Mouse (Mus musculus) MEL (cell line): ENCODE results near the gene Oat. TPM values are rescaled to one million over a fixed set of nuclear protein-coding genes. Genes with fewer than 3 reads are reported as not detected.

Experiments
- DNase-seq: peaks from one replicate; pipeline ENCODE4 v3.0.0; 2011; ENCODE audit warnings: low read depth, low spot score
- H3K27ac ChIP-seq: 2 replicates; pipeline ENCODE4 v1.5.1; 2012; ENCODE audit warnings: low read depth, mild to moderate bottlenecking, control low read depth, low read length, moderate library complexity; ENCODE audit not compliant: control insufficient read depth
- H3K27me3 ChIP-seq, 2 experiments: fragments of 150-350 bp in 1 of 2; sonication (generic) in 1 of 2; 2 replicates each; pipeline ENCODE4 v1.6.1; 2012; ENCODE audit warnings: low read length in 2 of 2, mild to moderate bottlenecking in 2 of 2, improper control_type of control experiment in 1 of 2, moderate library complexity in 1 of 2; ENCODE audit not compliant: insufficient read depth in 2 of 2, control insufficient read depth in 1 of 2
- H3K36me3 ChIP-seq, 2 experiments: 2 replicates each; pipeline ENCODE4 v1.6.1; 2012 to 2014; ENCODE audit warnings: low read length in 2 of 2, improper control_type of control experiment in 1 of 2, inconsistent platforms in 1 of 2, mild to moderate bottlenecking in 1 of 2; ENCODE audit not compliant: insufficient read depth in 2 of 2, control insufficient read depth in 1 of 2
- H3K4me1 ChIP-seq, 2 experiments: fragments of 150-350 bp in 1 of 2; sonication (generic) in 1 of 2; 2 replicates each; pipeline ENCODE4 v1.6.1; 2012; ENCODE audit warnings: low read length in 2 of 2, improper control_type of control experiment in 1 of 2, mild to moderate bottlenecking in 1 of 2; ENCODE audit not compliant: insufficient read depth in 2 of 2, control insufficient read depth in 1 of 2
- H3K4me3 ChIP-seq, 2 experiments: fragments of 150-350 bp in 1 of 2; sonication (generic) in 1 of 2; 2 replicates each; pipeline ENCODE4 v1.5.1; 2012; ENCODE audit warnings: low read depth in 2 of 2, low read length in 2 of 2, mild to moderate bottlenecking in 2 of 2, moderate library complexity in 2 of 2, control low read depth in 1 of 2, improper control_type of control experiment in 1 of 2; ENCODE audit not compliant: control insufficient read depth in 1 of 2, insufficient read depth in 1 of 2
- H3K79me2 ChIP-seq: 2 replicates; pipeline ENCODE4 v1.6.1; 2012; ENCODE audit warnings: mild to moderate bottlenecking, low read length, moderate library complexity; ENCODE audit not compliant: control insufficient read depth, poor library complexity, insufficient read depth
- H3K9ac ChIP-seq: 2 replicates; pipeline ENCODE4 v1.6.1; 2012; ENCODE audit warnings: low read depth, mild to moderate bottlenecking, control low read depth, low read length, moderate library complexity; ENCODE audit not compliant: control insufficient read depth, poor library complexity, severe bottlenecking
- H3K9me3 ChIP-seq: fragments of 150-350 bp; sonication (generic); replicated peaks from 2 replicates; pipeline ENCODE4 v1.6.1; 2012; ENCODE audit warnings: mild to moderate bottlenecking, low read length, improper control_type of control experiment, moderate library complexity; ENCODE audit not compliant: insufficient read depth
- BHLHE40 ChIP-seq: IDR thresholded peaks from 2 replicates; pipeline ENCODE4 v1.6.1; 2012; ENCODE audit warnings: low read depth, mild to moderate bottlenecking, inconsistent platforms, low read length, improper control_type of control experiment, borderline replicate concordance
- CHD1 ChIP-seq: IDR thresholded peaks from 2 replicates; pipeline ENCODE4 v1.6.1; 2012; ENCODE audit warnings: low read depth, mild to moderate bottlenecking, inconsistent platforms, low read length, improper control_type of control experiment
- CHD2 ChIP-seq: IDR thresholded peaks from 2 replicates; pipeline ENCODE4 v1.6.1; 2011; ENCODE audit warnings: low read length, improper control_type of control experiment
- EP300 ChIP-seq, 2 experiments: IDR thresholded peaks; 2 replicates each; pipeline ENCODE4 v1.6.1; 2011; ENCODE audit warnings: improper control_type of control experiment in 2 of 2, low read length in 2 of 2, low read depth in 1 of 2, mild to moderate bottlenecking in 1 of 2
- GATA1 ChIP-seq: IDR thresholded peaks from 2 replicates; pipeline ENCODE4 v1.6.1; 2011; ENCODE audit warnings: low read depth, low read length, improper control_type of control experiment
- MAFK ChIP-seq: IDR thresholded peaks from 2 replicates; pipeline ENCODE4 v1.6.1; 2011; ENCODE audit warnings: low read depth, mild to moderate bottlenecking, low read length, improper control_type of control experiment, borderline replicate concordance
- MEF2A ChIP-seq: IDR thresholded peaks from 2 replicates; pipeline ENCODE4 v1.6.1; 2014; ENCODE audit warnings: low read depth, mild to moderate bottlenecking, inconsistent platforms, low read length, improper control_type of control experiment; ENCODE audit not compliant: poor library complexity, insufficient replicate concordance, severe bottlenecking; ENCODE audit errors: extremely low read depth
- MXI1 ChIP-seq: IDR thresholded peaks from 2 replicates; pipeline ENCODE4 v1.6.1; 2011; ENCODE audit warnings: mild to moderate bottlenecking, low read depth, low read length, improper control_type of control experiment
- MYC ChIP-seq: IDR thresholded peaks from 2 replicates; pipeline ENCODE4 v1.6.1; 2011; ENCODE audit warnings: low read depth, mild to moderate bottlenecking, low read length, improper control_type of control experiment, moderate library complexity
- NELFE ChIP-seq: IDR thresholded peaks from 2 replicates; pipeline ENCODE4 v1.6.1; 2011; ENCODE audit warnings: low read depth, low read length, improper control_type of control experiment
- POLR2A ChIP-seq, 2 experiments: IDR thresholded peaks; 2 replicates each; pipeline ENCODE4 v1.6.1; 2011 to 2012; ENCODE audit warnings: low read length in 2 of 2, mild to moderate bottlenecking in 2 of 2, control low read depth in 1 of 2, improper control_type of control experiment in 1 of 2, low read depth in 1 of 2, moderate library complexity in 1 of 2; ENCODE audit not compliant: control insufficient read depth in 1 of 2, insufficient read depth in 1 of 2, poor library complexity in 1 of 2
- POLR2AphosphoS2 ChIP-seq: IDR thresholded peaks from 2 replicates; pipeline ENCODE4 v1.6.1; 2011; ENCODE audit warnings: low read length, improper control_type of control experiment
- RCOR1 ChIP-seq: IDR thresholded peaks from 2 replicates; pipeline ENCODE4 v1.6.1; 2012; ENCODE audit warnings: low read depth, mild to moderate bottlenecking, inconsistent platforms, low read length, improper control_type of control experiment
- SIN3A ChIP-seq: IDR thresholded peaks from 2 replicates; pipeline ENCODE4 v1.6.1; 2012; ENCODE audit warnings: low read length, improper control_type of control experiment, inconsistent platforms
- SMC3 ChIP-seq: IDR thresholded peaks from 2 replicates; pipeline ENCODE4 v1.6.1; 2011; ENCODE audit warnings: low read depth, low read length, improper control_type of control experiment
- TAL1 ChIP-seq: IDR thresholded peaks from 2 replicates; pipeline ENCODE4 v1.6.1; 2012; ENCODE audit warnings: mild to moderate bottlenecking, inconsistent platforms, low read length, moderate library complexity, mixed read lengths
- TBP ChIP-seq: IDR thresholded peaks from 2 replicates; pipeline ENCODE4 v1.8.0; 2011; ENCODE audit warnings: low read depth, low read length, improper control_type of control experiment
- UBTF ChIP-seq: IDR thresholded peaks from 2 replicates; pipeline ENCODE4 v1.6.1; 2012; ENCODE audit warnings: low read depth, mild to moderate bottlenecking, inconsistent platforms, low read length, improper control_type of control experiment, moderate library complexity, borderline replicate concordance; ENCODE audit not compliant: insufficient read depth
- ZC3H11A ChIP-seq: IDR thresholded peaks from 2 replicates; pipeline ENCODE4 v1.6.1; 2012; ENCODE audit warnings: low read depth, mild to moderate bottlenecking, inconsistent platforms, low read length, improper control_type of control experiment
- polyA plus RNA-seq, 2 experiments: library from polyadenylated mRNA; stranded (reverse) in 1 of 2; unstranded in 1 of 2; fragments of >175 nt in 1 of 2; fragments of >200 nt in 1 of 2; gene quantifications; 2 replicates each; pipeline versions ENCODE4 v1.2.1 to v1.2.4; 2012; ENCODE audit warnings: low replicate concordance in 2 of 2, low read depth in 1 of 2; ENCODE audit not compliant: insufficient read length in 2 of 2, insufficient read depth in 1 of 2, missing spikeins in 1 of 2
- total RNA-seq: library from RNA; depleted of rRNA; stranded (reverse); fragments of 300-350 nt; gene quantifications from 2 replicates; pipeline ENCODE4 v1.2.3, GENCODE M21; 2012

Oat gene
- total and polyA plus RNA-seq, 3 experiments: 190 to 226 (median 209) TPM

- DNase-seq: no peak
- no peak overlapping the region for H3K9ac ChIP-seq
- H3K36me3 ChIP-seq: peaks cover 0 to 36% of the 10 kb centered on the region in 2 experiments; a peak in 2 of 4 replicates
- TF ChIP-seq RCOR1: peak; percentile 70
- TF ChIP-seq ZC3H11A: no peak
- TF ChIP-seq SIN3A: 0 out of 2 replicates have a peak, but pooled peaks have one; percentile 33
- peak in 1 of 2 experiments; percentile 57; a peak in 1 of 4 replicates for TF ChIP-seq EP300 (IDR thresholded peaks at IDR 0.05; ENCODE audit: low read depth in 1 of 2, low read length in 2 of 2)
- TF ChIP-seq GATA1: 0 out of 2 replicates have a peak, but pooled peaks have one; percentile 29
- TF ChIP-seq, all 39 proteins: peak for 4
- Histone ChIP-seq H3K9me3 (no peaks in the 10 kb centered on the region), H3K79me2 (peaks cover 4% of the 10 kb centered on the region), H3K27ac (no peak overlapping the region), H3K4me1 (peaks cover 28 to 39% of the 10 kb centered on the region in 2 experiments), H3K27me3 (peaks cover 0 to 2% of the 10 kb centered on the region in 2 experiments; a peak in 1 of 4 replicates), H3K4me3 (no peak overlapping the region)
Measured at GRCm38 (mm10) chr7:132594325-132594724, 18.1 kb upstream of the Oat start.

DNA sequence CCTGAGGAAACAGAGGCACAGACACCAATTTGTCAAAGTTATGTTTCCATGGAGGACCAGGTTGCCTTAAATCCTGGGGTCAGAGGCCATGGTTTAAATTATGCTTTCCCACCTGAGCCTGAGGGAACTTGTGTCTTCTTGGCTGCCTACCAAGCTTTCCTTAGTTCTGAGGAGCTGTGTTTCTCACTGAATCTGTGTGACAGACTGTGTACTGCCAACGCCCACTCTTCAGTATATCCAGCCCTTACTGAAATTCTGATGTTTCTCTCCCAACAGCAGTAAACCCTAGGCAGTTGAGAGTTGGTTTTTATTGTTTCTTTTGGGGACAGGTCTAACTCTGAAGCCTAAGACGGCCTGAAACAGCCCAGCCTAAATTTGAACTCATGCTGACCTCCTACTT is 17.6 kb upstream of the Oat start:
- peaks cover 28 to 35% of the 10 kb centered on the region in 2 experiments for H3K4me1 ChIP-seq
- H3K9me3 ChIP-seq: no peaks in the 10 kb centered on the region
- H3K27ac ChIP-seq: no peak overlapping the region
- H3K9ac ChIP-seq: no peak overlapping the region
- TF ChIP-seq BHLHE40 (no peak), MAFK (no peak), EP300 (IDR thresholded peaks at IDR 0.05; ENCODE audit: low read depth in 1 of 2, low read length in 2 of 2) (no peak), RCOR1 (no peak), MXI1 (no peak), SMC3 (no peak), ZC3H11A (no peak), TBP (no peak), MEF2A (no peak), CHD1 (no peak), CHD2 (no peak), NELFE (no peak), TAL1 (no peak)
- H3K27me3 ChIP-seq: peaks cover 0 to 2% of the 10 kb centered on the region in 2 experiments; a peak in 1 of 4 replicates
- no peak overlapping the region for H3K4me3 ChIP-seq
- H3K79me2 ChIP-seq: peaks cover 4% of the 10 kb centered on the region
- DNase-seq: no peak
- peaks cover 0 to 36% of the 10 kb centered on the region in 2 experiments; a peak in 2 of 4 replicates for H3K36me3 ChIP-seq

GRCm38 (mm10) chr7:132589610-132590009 is 13.4 kb upstream of the Oat start:
- peaks cover 20 to 23% of the 10 kb centered on the region in 2 experiments for H3K4me1 ChIP-seq
- H3K9ac ChIP-seq: no peak overlapping the region
- H3K27me3 ChIP-seq: no peaks in the 10 kb centered on the region
- H3K36me3 ChIP-seq: peaks cover 0 to 24% of the 10 kb centered on the region in 2 experiments; a peak in 2 of 4 replicates
- H3K79me2 ChIP-seq: no peaks in the 10 kb centered on the region
- no peaks in the 10 kb centered on the region for H3K9me3 ChIP-seq
- H3K27ac ChIP-seq: no peak overlapping the region
- no peak for TF ChIP-seq POLR2A (IDR thresholded peaks at IDR 0.05; ENCODE audit: control insufficient read depth in 1 of 2, insufficient read depth in 1 of 2, low read depth in 1 of 2, low read length in 2 of 2, poor library complexity in 1 of 2)
- no peak for TF ChIP-seq UBTF
- no peak for TF ChIP-seq POLR2AphosphoS2
- no peak for TF ChIP-seq MYC
- no peak for TF ChIP-seq NELFE
- no peak for TF ChIP-seq CHD2
- DNase-seq: no peak
- H3K4me3 ChIP-seq: no peak overlapping the region
